Mouse (Mus musculus) forebrain, embryonic 15.5 days (tissue): ENCODE results near the gene Hacl1. TPM values are rescaled to one million over a fixed set of nuclear protein-coding genes. Genes with fewer than 3 reads are reported as not detected.

Experiments
- ATAC-seq: fragments of 200-750 bp; cut with Nextera tagmentation; replicated peaks from 2 replicates; pipeline ENCODE4 v1.8.0; 2017; ENCODE audit warnings: mild to moderate bottlenecking, moderate TSS enrichment, moderate library complexity
- H3K27ac ChIP-seq: fragments of 300-500 bp; sonication (generic); replicated peaks from 2 replicates; pipeline ENCODE4 v1.5.1; 2015; ENCODE audit warnings: mild to moderate bottlenecking, inconsistent platforms
- H3K27me3 ChIP-seq: fragments of 300-500 bp; sonication (generic); 2 replicates; pipeline ENCODE4 v1.6.1; 2015; ENCODE audit warnings: inconsistent platforms
- H3K36me3 ChIP-seq: fragments of 300-500 bp; sonication (generic); 2 replicates; pipeline ENCODE4 v1.6.1; 2015; ENCODE audit warnings: mild to moderate bottlenecking, inconsistent platforms
- H3K4me1 ChIP-seq: fragments of 300-500 bp; sonication (generic); 2 replicates; pipeline ENCODE4 v1.6.1; 2015; ENCODE audit warnings: inconsistent platforms
- H3K4me2 ChIP-seq: fragments of 300-500 bp; sonication (generic); replicated peaks from 2 replicates; pipeline ENCODE4 v1.6.1; 2015; ENCODE audit warnings: mild to moderate bottlenecking, inconsistent platforms
- H3K4me3 ChIP-seq: fragments of 300-500 bp; sonication (generic); 2 replicates; pipeline ENCODE4 v1.5.1; 2015; ENCODE audit warnings: mild to moderate bottlenecking, inconsistent platforms
- H3K9ac ChIP-seq: fragments of 300-500 bp; sonication (generic); replicated peaks from 2 replicates; pipeline ENCODE4 v1.6.1; 2015; ENCODE audit warnings: mild to moderate bottlenecking, inconsistent platforms
- H3K9me3 ChIP-seq: fragments of 300-500 bp; sonication (generic); 2 replicates; pipeline ENCODE4 v1.6.1; 2016; ENCODE audit warnings: inconsistent platforms
- WGBS: fragments of 180-500 bp; shearing (Covaris S2); methylation state at CpG from one replicate; pipeline ENCODE4 v1.1.7; 2015; ENCODE audit warnings: mixed read lengths; 5-methylcytosine and 5-hydroxymethylcytosine counted together
- polyA plus RNA-seq: library from polyadenylated mRNA; unstranded; fragments of >200 nt; fragmentation: Nextera tagmentation; extraction: Ambion mirVana; gene quantifications from 2 replicates; pipeline ENCODE4 v1.2.1, GENCODE M21; 2015

The Hacl1 gene
- polyA plus RNA-seq, 1 experiment from 2014 or later: 9.3 TPM

DNA sequence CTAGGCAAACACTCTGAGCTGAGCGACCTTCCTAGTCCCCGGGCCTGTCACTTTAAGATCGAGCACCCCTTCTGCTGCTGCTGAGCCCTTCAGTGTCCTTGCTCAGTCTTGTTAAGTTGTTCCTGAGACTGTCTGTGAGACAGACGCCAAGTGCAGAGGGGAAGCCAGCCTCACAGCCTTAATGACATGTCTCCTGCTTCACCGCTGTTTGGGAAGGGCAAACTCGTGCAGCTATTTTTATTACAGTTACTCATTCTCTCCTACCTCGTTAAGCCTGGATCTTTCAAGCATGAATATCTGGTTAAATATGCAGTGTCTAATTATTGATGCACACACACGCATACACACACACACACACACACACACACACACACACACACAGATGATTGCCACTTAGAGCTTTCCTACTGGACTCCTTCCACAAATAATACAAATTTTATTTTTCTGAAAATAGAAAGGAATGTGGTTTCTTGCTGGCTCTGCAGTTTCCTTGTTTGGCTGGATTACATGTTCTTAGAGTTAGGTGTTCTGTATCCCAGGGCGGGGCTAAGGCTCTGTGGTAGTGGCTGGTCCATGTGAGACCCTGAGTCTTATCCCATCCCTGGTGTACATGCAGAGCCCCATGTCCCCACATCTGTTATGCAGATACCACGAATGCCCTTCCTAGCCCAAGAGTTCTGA lies 18.6 kb upstream of the Hacl1 start:
- no peak overlapping the region for H3K4me2 ChIP-seq
- ATAC-seq: no peak
- H3K9ac ChIP-seq: no peak overlapping the region
- no peaks in the 10 kb centered on the region for H3K36me3 ChIP-seq
- peak overlapping the region; percentile 98 for H3K27ac ChIP-seq
- no peak overlapping the region for H3K4me3 ChIP-seq
- 31% methylated on average over 10 of the region's 10 CpGs for WGBS
- peaks cover 65% of the 10 kb centered on the region for H3K4me1 ChIP-seq
- H3K27me3 ChIP-seq: no peaks in the 10 kb centered on the region
- no peaks in the 10 kb centered on the region for H3K9me3 ChIP-seq

- peaks cover 51% of the 10 kb centered on the region for H3K4me1 ChIP-seq
- H3K36me3 ChIP-seq: no peaks in the 10 kb centered on the region
- H3K9ac ChIP-seq: no peak overlapping the region
- H3K9me3 ChIP-seq: no peaks in the 10 kb centered on the region
- ATAC-seq: no peak
- WGBS: 79% methylated on average over 8 of the region's 8 CpGs
- no peak overlapping the region for H3K4me2 ChIP-seq
- H3K27me3 ChIP-seq: no peaks in the 10 kb centered on the region
- no peak overlapping the region for H3K27ac ChIP-seq
- no peak overlapping the region for H3K4me3 ChIP-seq
These were observed 17.1 kb upstream of the Hacl1 start for GRCm38 (mm10) chr14:31658126-31658680.

DNA sequence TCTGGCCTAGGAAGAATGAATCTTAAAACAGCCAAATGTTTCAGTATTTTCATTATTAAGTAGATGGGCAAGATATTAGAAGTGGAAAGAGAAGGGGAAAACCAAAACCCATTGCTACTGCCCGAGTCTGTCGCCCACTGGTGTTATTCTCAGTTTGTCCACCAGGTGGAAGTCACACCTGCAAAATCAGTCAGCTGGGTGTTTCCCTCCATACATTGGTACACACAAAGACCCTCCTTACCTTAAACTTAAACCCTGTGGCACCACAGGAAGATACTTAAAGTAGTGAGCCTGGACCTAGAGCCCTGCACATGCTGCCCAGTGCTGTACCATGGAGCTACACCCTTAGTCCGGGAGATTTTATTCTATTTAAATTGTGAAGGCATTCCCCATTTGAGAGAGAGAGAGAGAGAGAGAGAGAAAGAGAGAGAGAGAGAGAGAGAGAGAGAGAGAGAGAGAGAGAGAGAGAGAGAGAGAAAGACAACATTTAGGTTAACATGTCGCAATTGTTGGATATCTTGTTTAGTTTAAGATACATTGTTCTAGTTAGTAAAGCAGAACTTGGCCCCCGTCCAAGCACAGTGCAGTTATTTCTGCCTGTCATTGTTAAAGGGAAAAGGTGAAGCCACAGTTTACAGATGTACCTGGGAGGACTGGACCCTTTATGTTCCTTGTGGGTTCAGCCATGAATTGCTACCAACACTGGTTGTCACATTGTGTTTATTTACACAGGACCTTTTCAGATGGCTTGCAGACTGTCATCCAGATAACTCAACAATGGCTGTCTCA lies 16.0 kb upstream of the Hacl1 start:
- peak; percentile 11; the same call in 1 of the 2 replicates for ATAC-seq
- Histone ChIP-seq H3K4me1 (peaks cover 41% of the 10 kb centered on the region), H3K4me3 (no peak overlapping the region), H3K27me3 (no peaks in the 10 kb centered on the region), H3K9me3 (no peaks in the 10 kb centered on the region), H3K36me3 (no peaks in the 10 kb centered on the region), H3K9ac (no peak overlapping the region), H3K27ac (0 out of 2 replicates have a peak overlapping the region, but pooled peaks have one; percentile 15), H3K4me2 (no peak overlapping the region)
- 35% methylated on average over 5 of the region's 5 CpGs for WGBS

- Histone ChIP-seq H3K9ac (no peak overlapping the region), H3K36me3 (no peaks in the 10 kb centered on the region), H3K9me3 (no peaks in the 10 kb centered on the region), H3K4me3 (no peak overlapping the region), H3K27ac (no peak overlapping the region), H3K4me2 (no peak overlapping the region), H3K4me1 (peaks cover 36% of the 10 kb centered on the region), H3K27me3 (no peaks in the 10 kb centered on the region)
- ATAC-seq: no peak
- WGBS: 82% methylated on average over 7 of the region's 7 CpGs
These were observed 15.3 kb upstream of the Hacl1 start for GRCm38 (mm10) chr14:31656386-31656785.

GRCm38 (mm10) chr14:31655406-31655805 lies 14.3 kb upstream of the Hacl1 start:
- Histone ChIP-seq H3K4me3 (no peak overlapping the region), H3K36me3 (no peaks in the 10 kb centered on the region), H3K27me3 (no peaks in the 10 kb centered on the region), H3K9ac (no peak overlapping the region), H3K4me1 (peaks cover 27% of the 10 kb centered on the region), H3K9me3 (no peaks in the 10 kb centered on the region), H3K27ac (no peak overlapping the region), H3K4me2 (no peak overlapping the region)
- WGBS: 78% methylated on average over 14 of the region's 14 CpGs
- no peak for ATAC-seq

- no peaks in the 10 kb centered on the region for H3K36me3 ChIP-seq
These were observed 13.7 kb upstream of the Hacl1 start for GRCm38 (mm10) chr14:31654816-31655215.

GRCm38 (mm10) chr14:31653101-31653875 lies 12.2 kb upstream of the Hacl1 start:
- no peak overlapping the region for H3K9ac ChIP-seq
- no peak for ATAC-seq
- no peaks in the 10 kb centered on the region for H3K27me3 ChIP-seq
- 85% methylated on average over 14 of the region's 14 CpGs for WGBS
- no peak overlapping the region for H3K27ac ChIP-seq
- no peak overlapping the region for H3K4me2 ChIP-seq
- no peaks in the 10 kb centered on the region for H3K36me3 ChIP-seq
- H3K4me1 ChIP-seq: peaks cover 9% of the 10 kb centered on the region
- no peak overlapping the region for H3K4me3 ChIP-seq
- H3K9me3 ChIP-seq: no peaks in the 10 kb centered on the region

More at GRCm38 (mm10) chr14:31654816-31655215, 13.7 kb upstream of the Hacl1 start:
- Histone ChIP-seq H3K27me3 (no peaks in the 10 kb centered on the region), H3K9me3 (no peaks in the 10 kb centered on the region), H3K9ac (no peak overlapping the region), H3K4me2 (no peak overlapping the region), H3K4me1 (peaks cover 21% of the 10 kb centered on the region), H3K4me3 (no peak overlapping the region), H3K27ac (no peak overlapping the region)
- no peak for ATAC-seq
- 84% methylated on average over 5 of the region's 5 CpGs for WGBS

DNA sequence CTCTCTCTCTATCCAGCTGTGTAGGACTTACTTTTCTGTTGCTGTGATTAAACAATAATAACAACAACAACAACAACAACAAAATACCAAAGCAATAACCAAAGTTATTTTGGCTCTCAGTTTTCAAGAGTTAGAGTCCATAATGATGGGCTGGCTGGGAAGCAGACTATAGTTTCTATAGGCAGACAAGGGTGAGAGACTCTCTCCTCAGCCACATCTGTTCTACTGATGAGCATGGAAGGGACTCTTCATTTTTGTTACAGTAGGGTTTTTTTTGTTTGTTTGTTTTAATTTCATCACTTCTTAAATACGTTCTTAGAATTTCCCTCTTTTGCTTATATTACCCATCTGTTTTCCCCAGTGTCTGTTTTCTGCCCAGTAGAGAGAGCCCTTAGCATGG lies 11.5 kb upstream of the Hacl1 start:
- 88% methylated on average over 1 of the region's 1 CpGs for WGBS
- H3K9me3 ChIP-seq: no peaks in the 10 kb centered on the region
- ATAC-seq: no peak
- H3K27ac ChIP-seq: no peak overlapping the region
- no peaks in the 10 kb centered on the region for H3K36me3 ChIP-seq
- peaks cover 8% of the 10 kb centered on the region for H3K4me1 ChIP-seq
- H3K27me3 ChIP-seq: no peaks in the 10 kb centered on the region
- H3K9ac ChIP-seq: no peak overlapping the region
- H3K4me2 ChIP-seq: no peak overlapping the region
- H3K4me3 ChIP-seq: no peak overlapping the region

DNA sequence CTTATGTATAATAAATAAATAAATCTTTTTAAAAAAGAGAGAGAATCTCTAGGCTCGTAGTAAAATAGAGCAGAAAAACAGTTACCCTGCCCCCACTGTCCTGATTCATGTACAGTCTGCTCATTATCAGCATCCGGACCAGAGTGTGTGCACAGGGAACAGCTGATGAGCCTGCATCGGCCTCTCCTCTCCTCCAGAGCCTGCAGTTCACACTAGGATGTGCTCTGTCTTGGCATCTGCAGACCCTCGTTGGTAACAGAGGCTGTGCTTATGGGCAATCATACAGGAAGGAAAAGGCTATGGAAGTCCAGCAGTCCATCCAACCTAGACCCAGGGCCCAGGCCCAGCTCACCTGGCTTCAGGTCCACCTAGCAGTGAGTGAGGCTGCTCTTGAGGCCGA lies 11.0 kb upstream of the Hacl1 start:
- Histone ChIP-seq H3K9me3 (no peaks in the 10 kb centered on the region), H3K9ac (no peak overlapping the region), H3K4me3 (no peak overlapping the region), H3K27me3 (no peaks in the 10 kb centered on the region), H3K4me1 (peaks cover 3% of the 10 kb centered on the region), H3K27ac (no peak overlapping the region), H3K36me3 (no peaks in the 10 kb centered on the region), H3K4me2 (no peak overlapping the region)
- ATAC-seq: no peak
- 75% methylated on average over 5 of the region's 5 CpGs for WGBS

DNA sequence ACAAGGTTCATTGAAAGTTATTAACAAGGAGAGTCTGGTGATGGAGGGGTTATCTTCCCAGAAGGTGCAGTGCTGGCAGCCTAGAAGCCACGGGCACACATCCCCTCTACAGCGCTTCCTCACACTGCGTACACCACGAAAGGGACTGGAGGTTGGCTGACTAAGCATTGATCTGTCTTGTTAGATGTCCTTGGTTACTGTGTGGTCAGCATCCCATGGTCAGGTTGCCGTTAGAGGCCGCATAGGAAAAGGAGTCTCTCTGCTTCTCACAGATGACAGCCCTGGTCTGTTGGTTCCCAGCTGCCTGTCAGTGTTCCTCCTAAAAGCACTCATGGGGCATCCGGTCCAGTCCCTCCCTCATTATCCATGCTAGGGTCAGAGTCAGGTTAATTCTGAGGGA lies 10.1 kb upstream of the Hacl1 start:
- Histone ChIP-seq H3K27ac (no peak overlapping the region), H3K4me1 (no peaks in the 10 kb centered on the region), H3K4me2 (no peak overlapping the region), H3K9me3 (no peaks in the 10 kb centered on the region), H3K27me3 (no peaks in the 10 kb centered on the region), H3K9ac (no peak overlapping the region), H3K4me3 (no peak overlapping the region), H3K36me3 (no peaks in the 10 kb centered on the region)
- WGBS: 93% methylated on average over 7 of the region's 7 CpGs
- no peak for ATAC-seq

DNA sequence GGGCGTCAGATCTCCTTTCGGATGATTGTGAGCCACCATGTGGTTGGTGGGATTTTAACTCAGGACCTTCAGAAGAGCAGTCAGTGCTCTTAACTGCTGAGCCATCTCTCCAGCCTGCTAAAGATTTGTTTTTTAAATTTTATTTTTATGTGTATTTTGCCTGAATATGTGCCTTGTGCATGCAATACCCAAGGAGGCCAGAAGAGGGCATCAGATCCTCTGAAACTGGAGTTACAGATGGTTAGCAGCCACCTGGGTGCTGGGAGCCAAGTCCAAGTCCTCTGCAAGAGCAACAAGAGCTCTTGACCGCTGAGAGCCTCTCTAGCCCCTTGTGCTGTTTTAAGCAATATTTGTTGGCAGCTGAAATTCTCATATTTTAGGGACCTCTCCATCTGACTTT lies 9.3 kb upstream of the Hacl1 start:
- H3K27ac ChIP-seq: no peak overlapping the region
- no peak overlapping the region for H3K9ac ChIP-seq
- no peak overlapping the region for H3K4me3 ChIP-seq
- no peak for ATAC-seq
- no peak overlapping the region for H3K4me2 ChIP-seq
- no peaks in the 10 kb centered on the region for H3K4me1 ChIP-seq
- H3K36me3 ChIP-seq: no peaks in the 10 kb centered on the region
- 99% methylated on average over 3 of the region's 3 CpGs for WGBS
- no peaks in the 10 kb centered on the region for H3K9me3 ChIP-seq
- no peaks in the 10 kb centered on the region for H3K27me3 ChIP-seq

- H3K4me3 ChIP-seq: no peak overlapping the region
- H3K27me3 ChIP-seq: no peaks in the 10 kb centered on the region
- ATAC-seq: no peak
- H3K9ac ChIP-seq: no peak overlapping the region
- H3K27ac ChIP-seq: no peak overlapping the region
- H3K4me2 ChIP-seq: no peak overlapping the region
- 83% methylated on average over 10 of the region's 10 CpGs for WGBS
- no peaks in the 10 kb centered on the region for H3K9me3 ChIP-seq
- H3K36me3 ChIP-seq: no peaks in the 10 kb centered on the region
- H3K4me1 ChIP-seq: no peaks in the 10 kb centered on the region
These were observed 6.9 kb upstream of the Hacl1 start for GRCm38 (mm10) chr14:31647991-31648390.
